Mouse (Mus musculus): ENCODE data around the gene Tmem170b. TPM values are rescaled to one million over a fixed set of nuclear protein-coding genes. Genes with fewer than 3 reads are reported as not detected.
A peak's percentile ranks its signal among the peaks of the same experiment; 100 is the strongest.
"Not testable (repeated sequence)": the region's sequence is repeated elsewhere in the genome, so short reads cannot be mapped to it uniquely, and the experiment has no call there.

Tmem170b gene
- polyA plus RNA-seq, 1 experiment from 2014 or later, result 22.2 TPM

GRCm38 (mm10) chr13:41670386-41671130, 64.9 kb downstream of the Tmem170b start:
- no peak for ATAC-seq (ENCODE audit: insufficient number of reproducible peaks, insufficient read depth, low FRiP score, low read depth)
- Histone ChIP-seq H3K27me3 (ENCODE audit: control insufficient read depth, insufficient read depth, low read length) (no peaks in the 10 kb centered on the region), H3K9ac (ENCODE audit: low read length) (no peak overlapping the region), H3K4me1 (ENCODE audit: control insufficient read depth in 2 of 2, insufficient read depth in 2 of 2, low read length in 2 of 2) (peaks cover 13 to 43% of the 10 kb centered on the region in 2 experiments), H3K4me3 (ENCODE audit: control insufficient read depth in 1 of 2, insufficient read depth in 1 of 2, low read depth in 1 of 2, low read length in 2 of 2) (no peak overlapping the region), H3K4me2 (ENCODE audit: low read length) (no peak overlapping the region), H3K9me3 (ENCODE audit: control insufficient read depth, low read length) (no peaks in the 10 kb centered on the region), H3K27ac (replicated peaks in 1 of 2; ENCODE audit: control insufficient read depth in 1 of 2, insufficient read depth in 1 of 2, low read depth in 2 of 2, low read length in 2 of 2) (peak overlapping the region; percentile 52 to 58), H3K36me3 (ENCODE audit: control insufficient read depth, insufficient read depth, low read length) (no peaks in the 10 kb centered on the region)
- 38% methylated on average over 7 of the region's 7 CpGs for WGBS

- Histone ChIP-seq H3K27me3 (ENCODE audit: control insufficient read depth, insufficient read depth, low read length) (no peaks in the 10 kb centered on the region), H3K27ac (replicated peaks in 1 of 2; ENCODE audit: control insufficient read depth in 1 of 2, insufficient read depth in 1 of 2, low read depth in 2 of 2, low read length in 2 of 2) (peak overlapping the region; percentile 52 to 58), H3K4me3 (ENCODE audit: control insufficient read depth in 1 of 2, insufficient read depth in 1 of 2, low read depth in 1 of 2, low read length in 2 of 2) (no peak overlapping the region), H3K9ac (ENCODE audit: low read length) (no peak overlapping the region), H3K9me3 (ENCODE audit: control insufficient read depth, low read length) (no peaks in the 10 kb centered on the region), H3K4me2 (ENCODE audit: low read length) (no peak overlapping the region), H3K4me1 (ENCODE audit: control insufficient read depth in 2 of 2, insufficient read depth in 2 of 2, low read length in 2 of 2) (peaks cover 13 to 36% of the 10 kb centered on the region in 2 experiments), H3K36me3 (ENCODE audit: control insufficient read depth, insufficient read depth, low read length) (no peaks in the 10 kb centered on the region)
- no peak for ATAC-seq (ENCODE audit: insufficient number of reproducible peaks, insufficient read depth, low FRiP score, low read depth)
- WGBS, result 87% methylated on average over 11 of the region's 11 CpGs
These were observed 65.5 kb downstream of the Tmem170b start for GRCm38 (mm10) chr13:41671136-41671705.

GRCm38 (mm10) chr13:41672904-41673303, 67.2 kb downstream of the Tmem170b start:
- 8% methylated on average over 4 of the region's 5 CpGs for WGBS
- peaks cover 13 to 36% of the 10 kb centered on the region in 2 experiments for H3K4me1 ChIP-seq (ENCODE audit: control insufficient read depth in 2 of 2, insufficient read depth in 2 of 2, low read length in 2 of 2)
- H3K27me3 ChIP-seq (ENCODE audit: control insufficient read depth, insufficient read depth, low read length); H3K4me3 ChIP-seq (ENCODE audit: control insufficient read depth in 1 of 2, insufficient read depth in 1 of 2, low read depth in 1 of 2, low read length in 2 of 2); H3K9me3 ChIP-seq (ENCODE audit: control insufficient read depth, low read length); H3K4me2 ChIP-seq (ENCODE audit: low read length); H3K9ac ChIP-seq (ENCODE audit: low read length); H3K36me3 ChIP-seq (ENCODE audit: control insufficient read depth, insufficient read depth, low read length): not testable (repeated sequence)
- peak overlapping the region; percentile 72 to 90 for H3K27ac ChIP-seq (replicated peaks in 1 of 2; ENCODE audit: control insufficient read depth in 1 of 2, insufficient read depth in 1 of 2, low read depth in 2 of 2, low read length in 2 of 2)
- peak; percentile 84 for ATAC-seq (ENCODE audit: insufficient number of reproducible peaks, insufficient read depth, low FRiP score, low read depth)

- H3K27ac ChIP-seq (replicated peaks in 1 of 2; ENCODE audit: control insufficient read depth in 1 of 2, insufficient read depth in 1 of 2, low read depth in 2 of 2, low read length in 2 of 2), result peak overlapping the region; percentile 72 to 90
- H3K36me3 ChIP-seq (ENCODE audit: control insufficient read depth, insufficient read depth, low read length), result no peaks in the 10 kb centered on the region
- no peak overlapping the region for H3K4me3 ChIP-seq (ENCODE audit: control insufficient read depth in 1 of 2, insufficient read depth in 1 of 2, low read depth in 1 of 2, low read length in 2 of 2)
- no peak for ATAC-seq (ENCODE audit: insufficient number of reproducible peaks, insufficient read depth, low FRiP score, low read depth)
- peaks cover 13 to 36% of the 10 kb centered on the region in 2 experiments for H3K4me1 ChIP-seq (ENCODE audit: control insufficient read depth in 2 of 2, insufficient read depth in 2 of 2, low read length in 2 of 2)
- no peak overlapping the region for H3K4me2 ChIP-seq (ENCODE audit: low read length)
- H3K9me3 ChIP-seq (ENCODE audit: control insufficient read depth, low read length), result no peaks in the 10 kb centered on the region
- WGBS, result 47% methylated on average over 4 of the region's 4 CpGs
- H3K27me3 ChIP-seq (ENCODE audit: control insufficient read depth, insufficient read depth, low read length), result no peaks in the 10 kb centered on the region
- H3K9ac ChIP-seq (ENCODE audit: low read length), result peak overlapping the region; percentile 38; the same call in 1 of the 2 replicates
These were observed 67.8 kb downstream of the Tmem170b start for GRCm38 (mm10) chr13:41673541-41673940.

GRCm38 (mm10) chr13:41674608-41675007, 68.9 kb downstream of the Tmem170b start:
- 79% methylated on average over 9 of the region's 9 CpGs for WGBS
- not testable (repeated sequence) for ATAC-seq (ENCODE audit: insufficient number of reproducible peaks, insufficient read depth, low FRiP score, low read depth); H3K9ac ChIP-seq (ENCODE audit: low read length); H3K36me3 ChIP-seq (ENCODE audit: control insufficient read depth, insufficient read depth, low read length); H3K27ac ChIP-seq (replicated peaks in 1 of 2; ENCODE audit: control insufficient read depth in 1 of 2, insufficient read depth in 1 of 2, low read depth in 2 of 2, low read length in 2 of 2); H3K9me3 ChIP-seq (ENCODE audit: control insufficient read depth, low read length); H3K4me3 ChIP-seq (ENCODE audit: control insufficient read depth in 1 of 2, insufficient read depth in 1 of 2, low read depth in 1 of 2, low read length in 2 of 2); H3K27me3 ChIP-seq (ENCODE audit: control insufficient read depth, insufficient read depth, low read length); H3K4me2 ChIP-seq (ENCODE audit: low read length)
- peaks cover 13 to 36% of the 10 kb centered on the region in 2 experiments for H3K4me1 ChIP-seq (ENCODE audit: control insufficient read depth in 2 of 2, insufficient read depth in 2 of 2, low read length in 2 of 2)

GRCm38 (mm10) chr13:41675498-41675897, 69.8 kb downstream of the Tmem170b start:
- peaks cover 11 to 27% of the 10 kb centered on the region in 2 experiments for H3K4me1 ChIP-seq (ENCODE audit: control insufficient read depth in 2 of 2, insufficient read depth in 2 of 2, low read length in 2 of 2)
- no peak overlapping the region for H3K9ac ChIP-seq (ENCODE audit: low read length)
- no peaks in the 10 kb centered on the region for H3K9me3 ChIP-seq (ENCODE audit: control insufficient read depth, low read length)
- 95% methylated on average over 3 of the region's 3 CpGs for WGBS
- no peak for ATAC-seq (ENCODE audit: insufficient number of reproducible peaks, insufficient read depth, low FRiP score, low read depth)
- no peak overlapping the region for H3K4me2 ChIP-seq (ENCODE audit: low read length)
- H3K27me3 ChIP-seq (ENCODE audit: control insufficient read depth, insufficient read depth, low read length), result no peaks in the 10 kb centered on the region
- H3K27ac ChIP-seq (replicated peaks in 1 of 2; ENCODE audit: control insufficient read depth in 1 of 2, insufficient read depth in 1 of 2, low read depth in 2 of 2, low read length in 2 of 2), result no peak overlapping the region
- H3K4me3 ChIP-seq (ENCODE audit: control insufficient read depth in 1 of 2, insufficient read depth in 1 of 2, low read depth in 1 of 2, low read length in 2 of 2), result no peak overlapping the region
- no peaks in the 10 kb centered on the region for H3K36me3 ChIP-seq (ENCODE audit: control insufficient read depth, insufficient read depth, low read length)

GRCm38 (mm10) chr13:41675966-41676835, 70.5 kb downstream of the Tmem170b start:
- ATAC-seq (ENCODE audit: insufficient number of reproducible peaks, insufficient read depth, low FRiP score, low read depth), result no peak
- H3K27ac ChIP-seq (replicated peaks in 1 of 2; ENCODE audit: control insufficient read depth in 1 of 2, insufficient read depth in 1 of 2, low read depth in 2 of 2, low read length in 2 of 2), result no peak overlapping the region
- no peaks in the 10 kb centered on the region for H3K36me3 ChIP-seq (ENCODE audit: control insufficient read depth, insufficient read depth, low read length)
- H3K4me2 ChIP-seq (ENCODE audit: low read length), result no peak overlapping the region
- H3K4me1 ChIP-seq (ENCODE audit: control insufficient read depth in 2 of 2, insufficient read depth in 2 of 2, low read length in 2 of 2), result peaks cover 5 to 20% of the 10 kb centered on the region in 2 experiments
- H3K4me3 ChIP-seq (ENCODE audit: control insufficient read depth in 1 of 2, insufficient read depth in 1 of 2, low read depth in 1 of 2, low read length in 2 of 2), result no peak overlapping the region
- no peaks in the 10 kb centered on the region for H3K9me3 ChIP-seq (ENCODE audit: control insufficient read depth, low read length)
- H3K27me3 ChIP-seq (ENCODE audit: control insufficient read depth, insufficient read depth, low read length), result no peaks in the 10 kb centered on the region
- WGBS, result 91% methylated on average over 9 of the region's 9 CpGs
- H3K9ac ChIP-seq (ENCODE audit: low read length), result no peak overlapping the region

All from heart, embryonic 14.5 days (tissue).